Mouse (Mus musculus) urinary bladder, adult 18-20 months (tissue): ENCODE data around the gene Selenow.
"Not testable (repeated sequence)": the region's sequence is repeated elsewhere in the genome, so short reads cannot be mapped to it uniquely, and the experiment has no call there.

Experiments
- DNase-seq, 2 experiments: peaks; one replicate each; pipeline ENCODE4 v3.0.0; 2022; ENCODE audit warnings: low spot score in 2 of 2, mixed read lengths in 2 of 2

The Selenow gene

GRCm38 (mm10) chr7:15945721-15946536 is 23.7 kb upstream of the Selenow start, which contains the start of gene Nop53:
TSS of gene Nop53 (minus strand) at chr7:15946074.
- DNase-seq = peak; percentile 88 to 93

- no peak for DNase-seq
Measured at GRCm38 (mm10) chr7:15945211-15945610, 23.0 kb upstream of the Selenow start.

- peak in 1 of 2 experiments; percentile 33 for DNase-seq
Measured at GRCm38 (mm10) chr7:15944311-15944710, 22.1 kb upstream of the Selenow start.

GRCm38 (mm10) chr7:15938621-15939020 is 16.4 kb upstream of the Selenow start:
- no peak for DNase-seq

GRCm38 (mm10) chr7:15937491-15937890 is 15.3 kb upstream of the Selenow start:
- no peak for DNase-seq

- DNase-seq = no peak
Measured at GRCm38 (mm10) chr7:15933437-15934359, 11.5 kb upstream of the Selenow start.

- no peak for DNase-seq
Measured at GRCm38 (mm10) chr7:15931635-15932034, 9.4 kb upstream of the Selenow start.

- DNase-seq = no peak
Measured at GRCm38 (mm10) chr7:15930543-15930942, 8.3 kb upstream of the Selenow start.

- peak; percentile 46 to 56 for DNase-seq
Measured at GRCm38 (mm10) chr7:15929910-15930309, 7.7 kb upstream of the Selenow start.

- peak in 1 of 2 experiments; percentile 28 for DNase-seq
Measured at GRCm38 (mm10) chr7:15921796-15922195, 406 bp downstream of the Selenow start.

- no peak for DNase-seq
Measured at GRCm38 (mm10) chr7:15920645-15921190, 1.5 kb downstream of the Selenow start.

- DNase-seq = no peak
Measured at GRCm38 (mm10) chr7:15919947-15920346, 2.3 kb downstream of the Selenow start.

- DNase-seq = no peak
Measured at GRCm38 (mm10) chr7:15918371-15918770, 3.8 kb downstream of the Selenow start.

- no peak for DNase-seq
Measured at GRCm38 (mm10) chr7:15916996-15917395, 5.2 kb downstream of the Selenow start.

- DNase-seq = no peak
Measured at GRCm38 (mm10) chr7:15916134-15916723, 6.0 kb downstream of the Selenow start.

GRCm38 (mm10) chr7:15915695-15916094 is 6.5 kb downstream of the Selenow start:
- DNase-seq = not testable (repeated sequence)

- no peak for DNase-seq
Measured at GRCm38 (mm10) chr7:15914751-15915150, 7.5 kb downstream of the Selenow start.

- no peak for DNase-seq
Measured at GRCm38 (mm10) chr7:15914252-15914651, 8.0 kb downstream of the Selenow start.

- DNase-seq = peak; percentile 27 to 43
Measured at GRCm38 (mm10) chr7:15912183-15912582, 10.0 kb downstream of the Selenow start.

- no peak for DNase-seq
Measured at GRCm38 (mm10) chr7:15910521-15910920, 11.7 kb downstream of the Selenow start.

- no peak for DNase-seq
Measured at GRCm38 (mm10) chr7:15907971-15908590, 14.1 kb downstream of the Selenow start.
